Mouse (Mus musculus) T-cell, adult 2 months (primary cell): ENCODE data around the gene Ube2d1.

Experiments
- DNase-seq: peaks from one replicate; pipeline ENCODE4 v3.0.0; 2022; ENCODE audit warnings: low spot score

Gene Ube2d1

DNA sequence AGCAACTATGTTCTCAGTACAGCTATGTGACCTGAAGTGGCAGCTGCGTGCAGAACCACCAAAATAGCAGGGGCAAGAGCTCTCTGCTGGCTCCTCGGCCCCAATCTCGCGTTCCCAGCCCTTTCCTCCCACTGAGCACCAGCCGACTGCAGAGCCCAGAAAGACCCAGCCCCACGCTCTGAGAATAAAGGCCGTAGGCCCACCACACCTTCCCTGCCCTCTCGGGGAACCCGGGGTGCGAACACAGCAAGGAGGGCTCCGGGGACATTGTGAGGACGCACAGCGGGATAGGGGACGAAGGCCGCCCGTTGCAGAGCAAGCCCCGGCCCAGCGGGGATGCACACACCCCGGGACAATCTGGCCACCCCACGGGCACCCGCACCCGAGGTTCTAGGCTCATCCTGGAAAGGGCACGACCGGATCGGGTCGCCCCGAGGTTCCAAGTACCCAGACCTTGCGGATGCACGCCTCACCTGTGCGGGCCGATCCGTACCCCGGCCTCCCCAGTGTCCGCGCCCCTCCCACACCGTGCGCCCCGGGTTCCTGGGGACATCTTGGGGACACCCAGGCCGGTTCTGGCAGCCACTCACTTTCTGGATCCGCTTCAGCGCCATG lies 444 bp downstream of the Ube2d1 start:
- DNase-seq, result no peak

- DNase-seq, result no peak
These were observed 941 bp downstream of the Ube2d1 start for GRCm38 (mm10) chr10:71284131-71284510.

- no peak for DNase-seq
These were observed 11.9 kb downstream of the Ube2d1 start for GRCm38 (mm10) chr10:71273008-71273739.

- DNase-seq, result no peak
These were observed 17.1 kb downstream of the Ube2d1 start for GRCm38 (mm10) chr10:71267973-71268372.

DNA sequence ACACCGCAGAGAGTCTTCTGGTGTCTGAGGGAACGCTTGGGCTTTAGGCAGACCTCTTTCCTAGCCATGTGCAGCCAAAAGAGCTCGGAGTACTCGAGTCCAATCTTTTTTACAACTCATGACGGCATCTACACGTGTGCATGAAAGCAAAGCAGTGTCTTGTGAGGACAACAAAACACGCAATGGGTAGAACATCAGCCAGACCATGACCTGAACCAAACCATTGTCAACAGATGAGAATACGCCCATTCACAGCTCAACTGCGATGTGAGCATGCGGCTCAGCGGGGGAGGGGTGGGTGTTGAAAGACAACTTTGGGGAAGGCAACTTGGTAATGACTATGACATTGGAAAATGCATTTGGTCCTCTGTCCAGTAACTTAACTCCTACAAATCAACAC lies 17.6 kb downstream of the Ube2d1 start:
- no peak for DNase-seq

DNA sequence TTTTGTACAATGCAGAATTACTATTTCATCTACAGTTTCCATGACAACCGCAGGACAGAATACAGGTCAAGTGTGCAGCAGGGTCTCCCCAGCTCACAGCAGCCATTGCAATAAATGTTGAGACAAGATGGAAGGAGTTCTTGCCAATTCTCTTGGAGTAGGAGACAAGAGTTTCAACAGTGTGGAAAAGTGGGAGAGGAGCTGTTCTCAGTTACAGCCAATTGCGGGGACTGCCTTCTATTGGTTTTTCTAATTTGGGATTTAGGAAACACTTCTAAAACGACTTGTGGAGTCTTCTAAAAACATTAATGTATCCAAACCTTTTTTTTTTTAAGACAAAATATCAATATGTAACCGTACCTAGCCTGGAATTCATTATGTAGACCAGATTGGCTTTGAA lies 20.0 kb downstream of the Ube2d1 start:
- DNase-seq, result no peak

GRCm38 (mm10) chr10:71261637-71262036 lies 23.4 kb downstream of the Ube2d1 start:
- no peak for DNase-seq

GRCm38 (mm10) chr10:71258943-71259342 lies 26.1 kb downstream of the Ube2d1 start:
- no peak for DNase-seq

GRCm38 (mm10) chr10:71258516-71258915 lies 26.5 kb downstream of the Ube2d1 start:
- DNase-seq, result no peak

DNA sequence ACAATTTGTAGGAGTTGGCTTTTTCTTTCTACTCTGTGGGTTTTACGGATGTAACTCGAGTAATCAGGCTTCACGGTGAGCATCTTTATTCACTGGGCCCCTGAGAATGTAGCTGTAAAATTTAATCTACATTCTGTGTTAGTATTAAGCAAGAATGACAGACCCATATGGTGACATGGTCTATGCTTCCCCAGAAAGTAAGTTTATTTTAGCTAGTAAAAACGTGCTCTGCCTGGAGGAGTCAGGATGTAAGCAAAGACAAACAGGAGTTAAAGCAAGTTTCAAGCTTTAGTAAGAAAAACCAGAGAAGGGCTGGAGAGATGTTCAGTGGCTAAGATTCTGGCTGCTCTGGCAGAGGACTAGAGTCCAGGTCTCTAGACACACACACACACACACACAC lies 31.9 kb downstream of the Ube2d1 start:
- DNase-seq, result no peak

- DNase-seq, result no peak
These were observed 32.6 kb downstream of the Ube2d1 start for GRCm38 (mm10) chr10:71252421-71252820.

DNA sequence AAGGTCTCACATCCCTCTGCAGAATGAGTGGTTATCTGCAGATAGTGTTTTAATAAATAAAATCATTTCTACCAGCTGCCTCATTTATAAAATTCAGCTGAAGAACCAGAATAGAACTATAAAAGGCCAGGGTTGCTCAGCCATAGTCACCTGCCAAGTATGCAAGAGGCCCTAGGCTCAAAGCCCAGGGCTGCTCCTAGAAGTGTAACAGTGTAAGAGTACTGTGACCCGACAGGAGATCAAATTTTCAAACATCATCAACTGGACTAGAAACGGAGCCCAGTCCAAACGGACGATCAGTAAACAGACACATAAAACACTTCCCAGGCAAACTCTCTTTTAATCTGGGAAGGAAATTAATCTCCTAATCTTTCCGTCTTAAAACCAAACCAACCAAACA lies 33.2 kb downstream of the Ube2d1 start:
- no peak for DNase-seq

DNA sequence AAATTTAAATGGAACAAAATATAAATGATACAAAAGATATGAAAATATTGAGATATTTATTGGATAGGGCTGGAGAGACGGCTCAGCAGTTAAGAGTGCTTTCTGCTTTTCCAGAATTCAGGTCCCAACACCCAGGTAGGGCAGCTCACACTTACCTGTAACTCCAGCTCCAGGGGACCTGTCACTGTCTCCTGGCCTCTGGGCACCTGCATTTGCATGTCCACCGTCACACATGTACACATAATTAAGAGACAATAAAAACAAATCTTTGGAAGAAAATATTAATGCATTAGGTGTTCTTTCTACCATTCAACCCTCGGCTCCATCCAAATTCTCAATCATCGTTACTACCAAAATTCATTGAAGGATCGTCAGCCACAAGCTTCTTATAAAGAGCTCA lies 33.8 kb downstream of the Ube2d1 start:
- no peak for DNase-seq

GRCm38 (mm10) chr10:71250472-71250871 lies 34.6 kb downstream of the Ube2d1 start:
- no peak for DNase-seq

GRCm38 (mm10) chr10:71249086-71249880 lies 35.8 kb downstream of the Ube2d1 start:
- DNase-seq, result no peak

GRCm38 (mm10) chr10:71246956-71247355 lies 38.1 kb downstream of the Ube2d1 start:
- DNase-seq, result peak; percentile 49

GRCm38 (mm10) chr10:71239479-71240120 lies 45.5 kb downstream of the Ube2d1 start:
- peak; percentile 78 for DNase-seq

DNA sequence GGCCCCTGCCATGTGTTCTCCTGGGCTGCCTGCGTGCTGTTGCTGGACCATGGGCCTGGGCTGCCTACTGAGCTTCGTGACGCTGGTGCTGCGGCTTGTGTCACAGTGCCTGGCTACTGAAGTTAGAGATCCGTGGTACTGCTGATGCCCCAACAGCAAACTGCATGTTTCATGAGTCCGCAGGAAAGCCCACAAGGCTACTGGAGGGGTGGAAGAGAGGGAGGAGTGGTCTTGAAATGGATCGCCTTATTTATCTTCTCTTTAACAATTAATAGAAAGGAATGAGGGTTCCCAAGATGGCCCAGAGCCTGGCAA lies 46.9 kb downstream of the Ube2d1 start, which contains the start of gene Tfam:
Gene Tfam (minus strand): TSS at position 41 of the 315 bp plus-strand sequence.
- no peak for DNase-seq

DNA sequence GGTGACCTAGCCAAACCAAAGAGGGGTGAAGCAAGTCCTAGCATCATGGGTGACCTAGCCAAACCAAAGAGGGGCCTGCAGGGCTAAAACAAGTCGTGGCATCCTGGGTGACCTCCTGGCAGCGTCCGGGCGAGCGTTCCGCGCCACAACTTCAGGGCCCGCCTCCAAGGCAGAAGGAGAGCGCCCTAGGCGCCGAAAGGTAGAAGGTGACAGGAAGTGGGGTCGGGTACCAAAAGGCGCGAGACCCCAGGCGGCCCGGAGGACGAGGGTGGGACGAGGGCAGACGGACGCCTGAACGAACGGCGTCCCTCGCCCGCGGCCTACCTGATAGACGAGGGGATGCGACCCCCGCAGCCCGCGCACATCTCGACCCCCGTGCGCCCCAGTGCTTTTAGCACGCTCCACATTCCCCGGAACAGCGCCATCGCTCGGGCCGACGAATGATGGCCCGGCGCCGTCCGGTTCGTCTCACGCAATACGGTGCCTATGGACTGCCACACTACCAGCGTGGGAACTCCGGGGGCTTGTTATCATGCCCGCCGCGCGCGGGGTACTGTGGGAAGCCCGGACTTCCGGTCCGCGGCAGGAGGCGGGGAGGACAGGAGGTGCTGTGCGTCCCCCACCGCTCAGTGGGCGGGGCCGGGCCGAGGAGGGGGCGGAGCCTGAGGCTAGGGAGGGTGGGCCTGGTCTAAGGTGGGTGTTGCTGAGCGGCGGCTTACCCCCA lies 47.4 kb downstream of the Ube2d1 start:
- peak; percentile 95 for DNase-seq

DNA sequence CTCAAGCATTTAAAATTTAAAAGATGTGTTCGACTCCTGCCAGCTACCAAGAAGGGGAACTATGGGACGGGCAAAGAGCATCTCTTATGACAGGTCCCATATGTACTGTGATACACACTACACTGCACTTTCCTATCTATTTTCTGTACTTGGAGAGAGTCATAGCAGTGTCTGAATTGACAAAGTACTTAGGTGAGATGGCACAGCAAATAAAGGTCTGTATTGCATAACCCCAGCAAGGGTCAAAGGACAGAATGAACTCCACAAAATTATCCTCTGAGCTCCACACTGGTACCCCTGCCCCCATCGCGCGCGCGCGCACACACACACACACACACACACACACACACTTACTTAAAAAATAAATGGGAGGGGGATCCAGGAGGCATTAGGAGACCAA lies 51.0 kb downstream of the Ube2d1 start:
- no peak for DNase-seq

DNA sequence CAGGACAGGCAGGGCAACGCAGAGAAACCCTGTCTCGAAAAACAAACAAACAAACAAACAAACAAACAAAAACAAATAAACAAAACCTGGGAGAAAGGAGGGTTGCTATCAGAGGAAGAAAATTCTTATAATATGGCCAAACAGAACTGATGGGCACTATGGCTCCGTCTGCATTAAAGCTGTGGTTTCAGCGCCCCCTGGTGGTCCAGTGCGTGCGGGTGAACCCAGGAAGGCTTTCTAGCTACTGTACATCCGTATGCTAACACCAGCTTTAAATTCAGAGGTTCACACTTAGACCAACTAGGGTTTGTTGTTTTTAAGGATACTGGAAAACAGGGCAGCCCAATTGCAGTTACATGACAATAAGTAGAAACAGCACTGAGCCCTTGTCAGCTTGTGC lies 59.2 kb downstream of the Ube2d1 start:
- peak; percentile 61 for DNase-seq

DNA sequence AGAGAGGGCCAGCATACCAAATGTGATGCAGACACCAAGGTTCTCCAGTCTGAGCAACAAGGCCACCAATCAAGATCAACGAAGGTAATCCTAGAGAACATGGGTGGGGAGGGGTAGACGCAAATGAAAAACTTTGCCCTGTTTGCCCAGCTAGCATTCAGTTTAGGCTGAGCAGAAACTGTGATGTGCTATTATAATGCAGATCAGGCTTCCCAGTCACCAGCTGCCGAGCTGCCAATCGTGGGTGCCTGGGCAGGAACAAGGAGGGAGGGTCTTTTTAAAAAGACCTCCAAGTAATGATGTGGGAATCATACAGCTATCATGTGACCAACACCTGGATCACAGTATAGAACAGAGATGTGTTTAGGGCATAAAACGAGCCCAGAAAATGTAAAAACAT lies 62.0 kb downstream of the Ube2d1 start:
- no peak for DNase-seq
